Mouse (Mus musculus): ENCODE results near the gene Zfp446.
"Not testable (repeated sequence)": the region's sequence is repeated elsewhere in the genome, so short reads cannot be mapped to it uniquely, and the experiment has no call there.

Gene Zfp446

GRCm38 (mm10) chr7:12977682-12978389 is at the start of gene Zfp446:
Zfp446 (plus strand) TSS chr7:12977848.
- DNase-seq (ENCODE audit: low read depth, low spot score), result peak; percentile 91

DNA sequence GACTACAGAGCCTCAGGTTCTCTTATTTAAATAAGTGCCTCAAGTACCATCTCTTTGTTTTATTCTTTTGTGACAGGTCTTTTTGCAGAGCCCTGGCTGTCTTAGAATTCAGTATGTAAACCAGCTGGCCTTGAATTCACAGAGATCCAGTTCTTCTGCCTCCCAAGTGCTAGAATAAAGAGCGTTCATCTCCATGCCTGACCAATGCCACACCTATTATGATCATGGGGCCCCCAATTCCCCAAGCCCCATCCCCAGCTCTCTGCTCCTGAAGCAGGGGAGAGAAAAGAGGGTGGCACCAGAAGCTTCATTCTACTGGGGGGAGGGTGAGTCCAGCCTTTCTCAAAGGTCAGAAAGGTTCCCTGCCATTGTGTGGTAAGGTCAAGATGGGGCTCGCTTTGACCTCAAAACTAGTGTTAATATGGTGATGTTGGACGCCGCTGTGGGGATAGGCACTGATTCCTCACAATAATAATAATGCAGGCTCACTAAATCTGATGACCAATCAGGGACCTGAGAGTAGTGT is 44.0 kb upstream of the Zfp446 start:
- no peak for DNase-seq (ENCODE audit: low read depth, low spot score)

DNA sequence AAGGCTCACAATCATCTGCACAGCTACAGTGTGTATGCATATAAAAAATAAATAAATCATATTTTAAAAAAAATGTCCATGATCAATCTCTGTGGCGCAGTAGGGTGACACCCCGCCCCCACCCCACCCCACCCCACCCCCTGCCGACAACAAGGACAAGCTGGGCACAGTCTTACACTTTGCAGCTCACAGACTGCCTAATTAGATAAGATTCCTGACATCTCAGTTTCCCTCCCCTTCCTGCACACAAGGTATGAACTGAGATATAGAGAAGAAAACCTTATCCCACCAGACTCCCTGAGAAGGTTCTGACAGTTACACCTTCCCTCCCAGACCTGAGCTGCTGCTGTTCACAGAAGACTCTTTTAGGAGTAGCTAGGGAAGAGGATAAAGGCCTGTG is 42.8 kb upstream of the Zfp446 start:
- DNase-seq (ENCODE audit: low read depth, low spot score), result no peak

- DNase-seq (ENCODE audit: low read depth, low spot score), result not testable (repeated sequence)
These were observed 40.3 kb upstream of the Zfp446 start for GRCm38 (mm10) chr7:12937254-12937803.

GRCm38 (mm10) chr7:12940599-12940998 is 37.0 kb upstream of the Zfp446 start:
- DNase-seq (ENCODE audit: low read depth, low spot score), result no peak

GRCm38 (mm10) chr7:12943488-12943887 is 34.2 kb upstream of the Zfp446 start:
- no peak for DNase-seq (ENCODE audit: low read depth, low spot score)

DNA sequence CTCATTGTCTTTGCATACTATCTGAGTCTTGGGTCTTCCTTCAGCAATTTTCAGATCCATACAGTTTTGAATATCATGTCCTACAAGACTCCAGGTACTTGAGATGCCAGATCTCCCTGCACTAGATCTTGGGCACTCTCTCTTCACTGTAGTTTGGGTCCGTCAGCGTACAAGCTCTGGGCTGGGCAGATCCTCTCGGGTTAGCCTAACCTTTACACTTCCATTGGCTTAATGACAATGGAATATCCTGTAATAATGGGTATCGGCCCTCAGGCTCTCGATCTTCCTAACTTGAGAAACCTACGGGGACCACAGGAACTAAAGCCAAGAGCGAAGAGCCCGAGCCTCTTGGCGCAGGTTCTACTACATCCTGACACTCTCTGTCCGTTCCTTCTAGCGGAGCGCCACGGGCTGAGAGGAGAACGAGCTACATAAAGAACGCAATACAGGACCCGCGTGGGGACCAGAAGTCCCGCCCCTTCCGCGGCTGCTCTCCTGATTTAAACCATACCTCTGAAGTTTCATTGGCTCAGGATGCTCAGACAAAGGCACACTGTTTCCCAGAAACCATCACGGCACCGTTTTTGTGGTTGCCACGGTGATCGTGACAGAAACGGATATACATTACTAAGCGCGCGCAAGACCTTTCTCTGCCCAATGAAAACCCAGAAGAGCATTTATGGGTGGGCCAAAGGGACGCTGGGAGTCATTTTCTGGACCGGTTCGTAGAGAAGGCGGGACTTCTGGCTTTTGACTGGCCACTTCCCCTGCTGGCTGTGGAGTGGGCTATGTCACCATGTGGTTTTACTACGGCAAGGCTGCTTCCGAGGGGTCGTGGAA is 28.4 kb upstream of the Zfp446 start:
- DNase-seq (ENCODE audit: low read depth, low spot score), result peak; percentile 74

GRCm38 (mm10) chr7:12949872-12950229 is 27.8 kb upstream of the Zfp446 start:
- no peak for DNase-seq (ENCODE audit: low read depth, low spot score)

GRCm38 (mm10) chr7:12954896-12955295 is 22.8 kb upstream of the Zfp446 start:
- no peak for DNase-seq (ENCODE audit: low read depth, low spot score)

DNA sequence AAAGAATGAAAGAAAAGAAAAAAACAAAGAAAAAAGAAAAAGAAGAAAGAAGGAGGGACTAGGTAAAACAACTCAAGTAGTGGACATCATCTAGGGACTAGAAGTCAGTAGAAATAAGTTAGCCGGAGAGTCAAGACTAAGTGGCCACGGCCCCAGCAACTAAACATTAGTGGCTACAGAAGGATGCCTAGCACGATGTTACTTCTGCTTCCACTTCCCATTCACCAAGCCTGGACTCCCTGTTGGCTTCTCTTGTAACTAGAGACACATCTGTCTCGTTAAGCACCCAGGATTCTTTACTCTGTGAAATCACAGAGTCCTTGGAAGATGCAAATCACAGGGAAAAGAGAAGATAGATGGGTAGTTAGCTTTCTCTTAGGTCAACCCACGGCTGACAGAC is 20.1 kb upstream of the Zfp446 start:
- no peak for DNase-seq (ENCODE audit: low read depth, low spot score)

DNA sequence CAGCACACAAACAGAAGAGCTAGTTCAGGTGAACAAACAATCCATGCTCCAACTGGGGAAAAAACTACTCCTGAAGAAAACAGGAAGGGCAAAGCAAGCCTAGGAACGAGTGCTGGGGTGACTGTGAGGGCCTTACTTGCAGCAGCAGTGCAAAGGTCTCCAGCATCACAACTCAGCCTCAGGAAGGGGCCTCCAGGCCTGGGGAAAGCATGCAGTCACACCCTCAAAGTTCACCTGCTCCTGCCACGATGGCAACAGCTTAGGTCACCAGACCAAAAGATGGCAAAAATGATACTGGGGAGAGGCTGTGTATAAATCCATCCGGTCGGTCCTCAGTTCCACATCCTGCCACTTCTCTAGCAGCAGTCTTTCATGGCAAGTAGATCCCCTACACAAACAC is 18.7 kb upstream of the Zfp446 start:
- no peak for DNase-seq (ENCODE audit: low read depth, low spot score)

DNA sequence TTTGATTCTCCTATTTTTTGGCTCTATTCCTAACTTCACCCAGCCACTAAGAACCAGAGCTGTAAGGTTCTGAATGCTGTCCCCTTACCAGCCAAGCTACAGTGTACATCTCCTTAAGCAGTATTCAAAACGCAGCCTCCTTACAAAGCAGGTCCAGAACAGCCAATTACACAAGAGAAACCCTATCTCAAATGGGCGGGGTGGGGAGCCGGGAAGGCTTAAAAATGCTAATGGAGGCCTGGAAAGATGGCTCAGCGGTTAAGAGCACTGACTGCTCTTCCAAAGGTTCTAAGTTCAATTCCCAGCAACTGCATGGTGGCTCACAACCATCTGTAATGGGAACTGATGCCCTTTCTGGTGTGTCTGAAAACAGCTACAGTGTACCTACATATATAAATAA is 17.9 kb upstream of the Zfp446 start:
- DNase-seq (ENCODE audit: low read depth, low spot score), result no peak

DNA sequence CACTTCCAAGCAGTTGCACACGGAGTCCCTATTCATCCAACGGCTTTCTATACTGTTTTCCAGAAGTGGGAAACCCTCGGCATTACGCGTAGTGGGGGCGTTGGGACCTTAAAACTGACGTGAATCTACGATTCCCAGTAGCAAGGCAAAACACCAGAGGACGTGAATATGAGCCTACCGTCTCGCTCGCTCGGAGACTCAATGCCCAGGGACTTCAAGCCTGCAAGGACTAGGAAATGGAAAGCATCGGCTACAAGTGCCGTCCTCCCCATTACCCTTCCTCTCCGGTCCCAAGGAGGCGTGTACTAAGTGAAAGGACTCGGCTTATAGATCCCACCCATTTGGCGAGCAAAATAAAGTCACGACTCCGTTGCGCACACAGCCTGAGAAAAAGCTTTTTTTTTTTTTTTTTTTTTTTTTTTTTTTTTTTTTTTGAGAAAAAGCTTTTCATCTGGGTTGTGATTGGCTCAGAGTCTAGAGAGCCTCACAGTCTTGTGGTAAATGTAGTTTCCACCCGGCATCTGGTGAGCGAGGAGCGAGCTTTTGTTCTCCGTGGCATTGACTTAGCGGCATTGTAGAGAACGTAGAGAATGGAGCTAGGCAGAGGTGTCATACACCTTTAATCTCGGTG is 16.0 kb upstream of the Zfp446 start:
- no peak for DNase-seq (ENCODE audit: low read depth, low spot score)

GRCm38 (mm10) chr7:12965678-12966091 is 12.0 kb upstream of the Zfp446 start, which contains the start of gene Zfp324:
Zfp324 (plus strand) TSS chr7:12965838.
- DNase-seq (ENCODE audit: low read depth, low spot score), result no peak

- DNase-seq (ENCODE audit: low read depth, low spot score), result no peak
These were observed 11.4 kb upstream of the Zfp446 start for GRCm38 (mm10) chr7:12966104-12966845.

GRCm38 (mm10) chr7:12970906-12971305 is 6.7 kb upstream of the Zfp446 start:
- DNase-seq (ENCODE audit: low read depth, low spot score), result no peak

DNA sequence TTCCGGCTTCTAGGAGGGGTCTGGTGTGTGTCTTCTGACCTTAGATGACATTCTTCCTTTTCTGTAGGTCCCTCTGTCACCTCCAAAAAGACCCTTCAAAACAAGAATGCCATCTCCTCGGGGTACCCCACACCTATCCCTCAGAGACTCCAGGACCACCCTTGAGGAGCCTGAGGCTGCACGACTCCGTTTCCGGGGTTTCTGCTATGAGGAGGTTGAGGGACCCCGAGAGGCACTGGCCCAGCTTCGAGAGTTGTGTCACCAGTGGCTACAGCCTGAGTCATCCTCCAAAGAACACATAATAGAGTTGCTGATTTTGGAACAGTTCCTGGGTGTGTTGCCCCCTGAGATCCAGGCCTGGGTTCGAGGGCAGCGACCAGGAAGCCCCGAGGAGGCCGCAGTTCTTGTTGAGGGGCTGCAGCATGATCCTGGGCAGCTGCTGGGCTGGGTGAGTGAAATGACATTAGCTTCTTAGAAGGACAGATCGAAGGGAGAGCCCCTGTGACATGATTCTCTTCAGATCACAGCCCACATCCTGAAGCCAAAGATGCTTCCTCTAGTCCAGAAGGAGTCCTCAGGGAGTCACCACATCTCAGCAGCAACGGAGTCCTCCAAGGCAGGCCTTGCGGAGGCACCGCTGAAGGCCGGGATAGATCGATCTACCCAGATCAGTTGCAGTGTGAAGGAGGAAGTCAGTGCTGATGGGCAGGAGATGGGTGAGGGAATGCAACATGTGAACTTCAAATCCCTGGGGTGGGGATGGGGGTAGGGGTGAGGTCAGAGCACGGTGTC is 1.5 kb downstream of the Zfp446 start:
- DNase-seq (ENCODE audit: low read depth, low spot score), result no peak

DNA sequence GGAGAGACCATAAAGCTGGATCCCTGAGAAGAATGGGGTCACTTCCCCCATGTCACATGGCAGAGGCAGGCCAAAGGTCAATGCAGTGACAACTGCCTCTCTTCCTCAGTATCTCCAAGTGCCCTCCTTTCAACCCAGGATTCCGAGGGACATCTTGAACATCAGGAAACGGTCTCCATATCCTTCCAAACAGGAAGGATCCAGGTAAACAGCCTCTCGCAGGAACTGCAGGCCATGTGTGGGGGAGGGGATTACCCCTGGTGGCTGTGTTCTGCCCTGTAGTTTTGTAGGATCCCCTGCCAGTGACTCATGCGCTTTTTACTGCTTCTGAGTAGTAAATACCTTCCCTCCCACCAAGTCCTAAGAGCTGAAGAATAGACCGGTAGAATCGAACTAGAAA is 2.1 kb downstream of the Zfp446 start:
- no peak for DNase-seq (ENCODE audit: low read depth, low spot score)

GRCm38 (mm10) chr7:12980291-12980690 is 2.6 kb downstream of the Zfp446 start:
- DNase-seq (ENCODE audit: low read depth, low spot score), result no peak

DNA sequence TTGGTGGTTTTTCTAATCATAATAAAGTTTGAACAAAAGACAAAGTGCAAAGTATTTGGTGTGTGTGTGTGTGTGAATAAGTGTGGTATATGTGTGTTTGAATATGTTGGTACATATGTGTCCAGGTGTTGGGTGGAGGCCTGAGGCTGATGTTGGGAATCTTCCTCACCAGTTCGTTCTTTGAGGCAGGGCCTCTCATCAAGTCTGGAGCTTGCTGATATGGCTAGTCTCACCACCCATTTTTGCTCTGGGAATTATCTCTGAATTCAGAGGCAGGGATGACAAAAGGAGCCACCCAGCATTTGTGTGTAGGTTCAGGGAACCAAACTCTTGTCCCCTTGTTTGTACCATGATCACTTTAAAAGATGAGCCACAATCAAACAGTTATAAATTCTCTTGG is 8.1 kb downstream of the Zfp446 start:
- no peak for DNase-seq (ENCODE audit: low read depth, low spot score)
